Mouse (Mus musculus): Measurements from ENCODE around the gene Kmt2b. TPM values are rescaled to one million over a fixed set of nuclear protein-coding genes. Genes with fewer than 3 reads are reported as not detected.

The Kmt2b gene
- polyA plus RNA-seq, 1 experiment from 2014 or later = 10.4 TPM

GRCm38 (mm10) chr7:30550603-30551002, 37.9 kb downstream of the Kmt2b start:
- Histone ChIP-seq H3K4me3 (no peak overlapping the region), H3K27me3 (no peaks in the 10 kb centered on the region), H3K4me2 (replicated peaks) (no peak overlapping the region), H3K27ac (replicated peaks) (0 out of 2 replicates have a peak overlapping the region, but pooled peaks have one; percentile 21), H3K9ac (replicated peaks) (no peak overlapping the region), H3K9me3 (no peaks in the 10 kb centered on the region), H3K4me1 (peaks cover 21% of the 10 kb centered on the region), H3K36me3 (peaks cover 33% of the 10 kb centered on the region)
- WGBS = 86% methylated on average over 1 of the region's 1 CpGs
- no peak for ATAC-seq (replicated peaks)

GRCm38 (mm10) chr7:30549880-30550279, 38.6 kb downstream of the Kmt2b start:
- 95% methylated on average over 2 of the region's 2 CpGs for WGBS
- Histone ChIP-seq H3K27ac (replicated peaks) (no peak overlapping the region), H3K4me2 (replicated peaks) (no peak overlapping the region), H3K27me3 (no peaks in the 10 kb centered on the region), H3K9me3 (no peaks in the 10 kb centered on the region), H3K36me3 (peaks cover 26% of the 10 kb centered on the region), H3K4me3 (no peak overlapping the region), H3K9ac (replicated peaks) (no peak overlapping the region), H3K4me1 (peaks cover 21% of the 10 kb centered on the region)
- no peak for ATAC-seq (replicated peaks)

GRCm38 (mm10) chr7:30544327-30544726, 44.2 kb downstream of the Kmt2b start:
- WGBS = 94% methylated on average over 2 of the region's 2 CpGs
- ATAC-seq (replicated peaks) = no peak

GRCm38 (mm10) chr7:30540572-30540971, 48.0 kb downstream of the Kmt2b start:
- H3K9ac ChIP-seq (replicated peaks) = no peak overlapping the region
- no peak overlapping the region for H3K4me3 ChIP-seq
- WGBS = 90% methylated on average over 7 of the region's 7 CpGs
- ATAC-seq (replicated peaks) = no peak
- no peaks in the 10 kb centered on the region for H3K27me3 ChIP-seq
- no peak overlapping the region for H3K27ac ChIP-seq (replicated peaks)
- H3K36me3 ChIP-seq = peaks cover 15% of the 10 kb centered on the region
- peaks cover 5% of the 10 kb centered on the region for H3K4me1 ChIP-seq
- H3K4me2 ChIP-seq (replicated peaks) = no peak overlapping the region
- no peaks in the 10 kb centered on the region for H3K9me3 ChIP-seq

More at GRCm38 (mm10) chr7:30544327-30544726, 44.2 kb downstream of the Kmt2b start:
- no peak overlapping the region for H3K4me2 ChIP-seq (replicated peaks)
- no peak overlapping the region for H3K27ac ChIP-seq (replicated peaks)
- H3K27me3 ChIP-seq = no peaks in the 10 kb centered on the region
- no peak overlapping the region for H3K9ac ChIP-seq (replicated peaks)
- H3K4me1 ChIP-seq = no peaks in the 10 kb centered on the region
- H3K4me3 ChIP-seq = no peak overlapping the region
- H3K9me3 ChIP-seq = no peaks in the 10 kb centered on the region
- H3K36me3 ChIP-seq = peaks cover 36% of the 10 kb centered on the region

- Histone ChIP-seq H3K9ac (replicated peaks) (peak within 1 kb of the TSS; percentile 94), H3K4me1 (peaks cover 38% of the 10 kb centered on the region), H3K4me3 (peak within 1 kb of the TSS; percentile 91), H3K9me3 (no peaks in the 10 kb centered on the region), H3K27me3 (no peaks in the 10 kb centered on the region), H3K27ac (replicated peaks) (peak within 1 kb of the TSS; percentile 98), H3K36me3 (peaks cover 29% of the 10 kb centered on the region), H3K4me2 (replicated peaks) (peak within 1 kb of the TSS; percentile 78)
- peak; percentile 87 for ATAC-seq (replicated peaks)
- under 1% methylated on average over 62 of the region's 84 CpGs for WGBS
Measured at GRCm38 (mm10) chr7:30534633-30535577, 53.6 kb downstream of the Kmt2b start, which contains the start of gene Arhgap33. Gene Arhgap33 (minus strand): TSS chr7:30535060.

GRCm38 (mm10) chr7:30533941-30534632, 54.4 kb downstream of the Kmt2b start:
- Histone ChIP-seq H3K36me3 (peaks cover 33% of the 10 kb centered on the region), H3K27me3 (no peaks in the 10 kb centered on the region), H3K4me1 (peaks cover 38% of the 10 kb centered on the region), H3K4me3 (peak overlapping the region; percentile 91), H3K9me3 (no peaks in the 10 kb centered on the region), H3K27ac (replicated peaks) (peak overlapping the region; percentile 98), H3K9ac (replicated peaks) (peak overlapping the region; percentile 94), H3K4me2 (replicated peaks) (peak overlapping the region; percentile 78)
- 2% methylated on average over 26 of the region's 26 CpGs for WGBS
- ATAC-seq (replicated peaks) = peak; percentile 48

GRCm38 (mm10) chr7:30532931-30533330, 55.6 kb downstream of the Kmt2b start:
- Histone ChIP-seq H3K9me3 (no peaks in the 10 kb centered on the region), H3K27ac (replicated peaks) (no peak overlapping the region), H3K4me2 (replicated peaks) (peak overlapping the region; percentile 78), H3K36me3 (peaks cover 45% of the 10 kb centered on the region), H3K9ac (replicated peaks) (peak overlapping the region; percentile 94), H3K4me3 (peak overlapping the region; percentile 91), H3K27me3 (no peaks in the 10 kb centered on the region), H3K4me1 (peaks cover 38% of the 10 kb centered on the region)
- no peak for ATAC-seq (replicated peaks)
- 8% methylated on average over 8 of the region's 8 CpGs for WGBS

GRCm38 (mm10) chr7:30531291-30531815, 57.2 kb downstream of the Kmt2b start:
- Histone ChIP-seq H3K4me1 (peaks cover 44% of the 10 kb centered on the region), H3K9ac (replicated peaks) (peak overlapping the region; percentile 94; the same call in 1 of the 2 replicates), H3K4me2 (replicated peaks) (peak overlapping the region; percentile 78), H3K9me3 (no peaks in the 10 kb centered on the region), H3K4me3 (no peak overlapping the region), H3K36me3 (peaks cover 60% of the 10 kb centered on the region), H3K27me3 (no peaks in the 10 kb centered on the region), H3K27ac (replicated peaks) (no peak overlapping the region)
- no peak for ATAC-seq (replicated peaks)
- 84% methylated on average over 9 of the region's 9 CpGs for WGBS

GRCm38 (mm10) chr7:30526981-30527380, 61.5 kb downstream of the Kmt2b start:
- Histone ChIP-seq H3K4me2 (replicated peaks) (no peak overlapping the region), H3K4me3 (no peak overlapping the region), H3K36me3 (peaks cover 89% of the 10 kb centered on the region), H3K4me1 (peaks cover 18% of the 10 kb centered on the region), H3K27ac (replicated peaks) (no peak overlapping the region), H3K9ac (replicated peaks) (no peak overlapping the region), H3K27me3 (no peaks in the 10 kb centered on the region), H3K9me3 (no peaks in the 10 kb centered on the region)
- 82% methylated on average over 14 of the region's 14 CpGs for WGBS
- no peak for ATAC-seq (replicated peaks)

- Histone ChIP-seq H3K4me2 (replicated peaks) (no peak overlapping the region), H3K9ac (replicated peaks) (0 out of 2 replicates have a peak overlapping the region, but pooled peaks have one; percentile 15), H3K36me3 (peaks cover 83% of the 10 kb centered on the region), H3K9me3 (no peaks in the 10 kb centered on the region), H3K4me1 (peaks cover 12% of the 10 kb centered on the region), H3K27ac (replicated peaks) (no peak overlapping the region), H3K27me3 (no peaks in the 10 kb centered on the region), H3K4me3 (no peak overlapping the region)
- WGBS = 28% methylated on average over 17 of the region's 17 CpGs
- ATAC-seq (replicated peaks) = no peak
Measured at GRCm38 (mm10) chr7:30526399-30526798, 62.1 kb downstream of the Kmt2b start.

GRCm38 (mm10) chr7:30525954-30526353, 62.6 kb downstream of the Kmt2b start:
- ATAC-seq (replicated peaks) = no peak
- 41% methylated on average over 10 of the region's 10 CpGs for WGBS
- H3K27ac ChIP-seq (replicated peaks) = no peak overlapping the region

More at GRCm38 (mm10) chr7:30525954-30526353, 62.6 kb downstream of the Kmt2b start:
- Histone ChIP-seq H3K9ac (replicated peaks) (0 out of 2 replicates have a peak overlapping the region, but pooled peaks have one; percentile 15), H3K4me3 (no peak overlapping the region), H3K36me3 (peaks cover 80% of the 10 kb centered on the region), H3K27me3 (no peaks in the 10 kb centered on the region), H3K4me1 (0 out of 2 replicates have a peak, but pooled peaks cover 11% of the 10 kb centered on the region), H3K4me2 (replicated peaks) (no peak overlapping the region), H3K9me3 (no peaks in the 10 kb centered on the region)
